Mouse (Mus musculus) thymus, adult 2 months (tissue): ENCODE measurements around the gene Il1r1. TPM values are rescaled to one million over a fixed set of nuclear protein-coding genes. Genes with fewer than 3 reads are reported as not detected.
A peak's percentile ranks its signal among the peaks of the same experiment; 100 is the strongest.

Source experiments
- DNase-seq: peaks from one replicate; pipeline ENCODE4 v3.0.0; 2021
- H3K27ac ChIP-seq: fragments of 200-500 bp; 2 replicates; pipeline ENCODE4 v1.5.1; 2012; ENCODE audit warnings: low read length, control low read depth; ENCODE audit not compliant: control insufficient read depth, insufficient read depth
- H3K27me3 ChIP-seq: fragments of 200-500 bp; 2 replicates; pipeline ENCODE4 v1.6.1; 2012; ENCODE audit warnings: mild to moderate bottlenecking, low read length, moderate library complexity, mixed read lengths; ENCODE audit not compliant: control insufficient read depth, insufficient read depth
- H3K36me3 ChIP-seq: fragments of 200-500 bp; 2 replicates; pipeline ENCODE4 v1.6.1; 2012; ENCODE audit warnings: mild to moderate bottlenecking, low read length, moderate library complexity; ENCODE audit not compliant: control insufficient read depth, insufficient read depth
- H3K4me1 ChIP-seq: fragments of 200-500 bp; replicated peaks from 2 replicates; pipeline ENCODE4 v1.6.1; 2012; ENCODE audit warnings: low read length; ENCODE audit not compliant: control insufficient read depth, insufficient read depth
- H3K4me3 ChIP-seq: fragments of 200-500 bp; 2 replicates; pipeline ENCODE4 v1.5.1; 2012; ENCODE audit warnings: mild to moderate bottlenecking, low read length, control low read depth, moderate library complexity; ENCODE audit not compliant: control insufficient read depth, insufficient read depth
- CTCF ChIP-seq: fragments of 200-500 bp; IDR thresholded peaks from 2 replicates; pipeline ENCODE4 v1.5.1; 2012; ENCODE audit warnings: mild to moderate bottlenecking, control low read depth, low read length, moderate library complexity, borderline replicate concordance; ENCODE audit not compliant: control insufficient read depth, poor library complexity, insufficient read depth; ENCODE audit errors: extremely low read depth
- POLR2A ChIP-seq: fragments of 200-500 bp; IDR thresholded peaks from 2 replicates; pipeline ENCODE4 v1.6.1; 2012; ENCODE audit warnings: mild to moderate bottlenecking, low read length, control low read depth, moderate library complexity; ENCODE audit not compliant: control insufficient read depth, poor library complexity, insufficient read depth; ENCODE audit errors: extremely low read depth
- WGBS: fragments of 180-500 bp; shearing (Covaris S2); methylation state at CpG from one replicate; pipeline ENCODE4 v1.1.7; 2018; 5-methylcytosine and 5-hydroxymethylcytosine counted together
- polyA plus RNA-seq: library from polyadenylated mRNA; depleted of rRNA; stranded (reverse); fragments of >200 nt; gene quantifications from 2 replicates; pipeline ENCODE4 v1.2.3, GENCODE M21; 2012

Gene Il1r1
- polyA plus RNA-seq, 1 experiment: 3.3 TPM

DNA sequence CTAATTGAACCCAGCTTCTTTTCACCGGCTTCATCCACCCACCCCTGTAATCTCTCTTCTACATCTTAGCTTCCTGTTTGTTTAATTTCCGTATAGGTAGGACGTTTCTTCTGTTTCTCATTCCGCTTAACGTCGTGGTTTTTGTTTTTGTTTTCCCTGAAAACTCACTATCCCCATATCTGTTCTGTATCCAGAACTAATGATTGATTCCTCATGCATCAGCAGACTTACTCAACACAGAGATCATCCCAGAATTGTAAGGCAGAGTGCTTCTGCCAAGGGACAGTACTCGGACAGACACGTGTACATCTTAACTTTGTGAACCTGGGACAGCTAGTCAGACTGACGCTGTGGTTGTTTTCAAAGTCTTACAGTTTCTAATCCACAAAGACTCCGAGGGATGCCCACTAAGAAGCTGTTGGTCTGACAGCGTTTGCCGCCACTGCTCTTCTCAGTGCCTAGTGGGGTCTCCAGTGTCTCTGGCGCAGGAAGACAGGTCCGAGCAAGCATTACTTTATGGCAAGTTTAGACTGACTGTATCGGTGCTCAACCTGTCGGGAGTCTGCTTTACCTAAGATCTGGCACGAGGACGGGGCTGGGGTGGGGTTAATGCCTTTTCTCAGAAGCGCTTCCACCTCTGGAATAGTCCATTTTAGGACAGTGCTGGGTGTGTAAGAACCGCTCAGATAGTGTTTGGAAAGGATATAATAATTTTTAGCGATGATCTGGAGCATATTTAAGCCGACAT is 100.2 kb downstream of the Il1r1 start:
- peak overlapping the region; percentile 39 for H3K4me3 ChIP-seq
- DNase-seq: peak; percentile 15
- no peak for TF ChIP-seq CTCF
- no peak for TF ChIP-seq POLR2A
- H3K36me3 ChIP-seq: no peaks in the 10 kb centered on the region
- H3K4me1 ChIP-seq: peaks cover 17% of the 10 kb centered on the region
- WGBS: 24% methylated on average over 22 of the region's 22 CpGs
- H3K27me3 ChIP-seq: no peaks in the 10 kb centered on the region
- H3K27ac ChIP-seq: peak overlapping the region; percentile 4; the same call in 1 of the 2 replicates

DNA sequence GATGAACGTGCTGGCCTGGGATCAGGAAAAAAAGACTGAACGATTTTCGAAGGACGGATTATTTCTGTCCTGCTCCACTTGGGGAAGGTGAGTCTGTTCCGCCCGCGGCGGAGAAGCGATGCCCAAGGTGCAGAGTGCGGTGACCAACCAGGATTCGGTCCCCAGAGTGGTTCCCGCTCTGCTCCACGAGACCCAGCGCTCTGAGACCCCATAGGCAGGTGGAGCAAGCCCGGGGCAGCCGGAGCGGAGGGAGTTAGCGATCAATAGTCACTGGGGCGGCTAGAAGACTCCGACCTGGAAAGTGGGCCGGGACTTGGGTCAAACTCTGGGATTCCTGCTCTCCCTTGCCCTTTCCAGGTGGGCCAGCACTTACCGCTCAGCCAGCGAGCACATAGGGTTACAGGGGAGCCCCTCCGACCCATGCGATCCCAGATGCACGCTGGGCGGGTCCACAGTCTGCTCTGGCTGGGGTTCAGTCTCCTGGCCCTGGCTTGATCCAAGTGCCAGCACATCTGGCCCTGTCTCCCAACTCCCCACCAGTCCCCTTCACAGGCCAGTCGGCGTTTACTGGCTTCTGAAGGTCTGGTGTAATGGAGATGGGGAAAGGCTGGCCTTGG is 100.9 kb downstream of the Il1r1 start:
- TF ChIP-seq CTCF: no peak
- no peak for TF ChIP-seq POLR2A
- whole genome bisulfite sequencing: 85% methylated on average over 29 of the region's 29 CpGs
- Histone ChIP-seq H3K4me1 (peaks cover 19% of the 10 kb centered on the region), H3K27me3 (no peaks in the 10 kb centered on the region), H3K36me3 (no peaks in the 10 kb centered on the region), H3K27ac (no peak overlapping the region), H3K4me3 (peak overlapping the region; percentile 2)
- no peak for DNase-seq

DNA sequence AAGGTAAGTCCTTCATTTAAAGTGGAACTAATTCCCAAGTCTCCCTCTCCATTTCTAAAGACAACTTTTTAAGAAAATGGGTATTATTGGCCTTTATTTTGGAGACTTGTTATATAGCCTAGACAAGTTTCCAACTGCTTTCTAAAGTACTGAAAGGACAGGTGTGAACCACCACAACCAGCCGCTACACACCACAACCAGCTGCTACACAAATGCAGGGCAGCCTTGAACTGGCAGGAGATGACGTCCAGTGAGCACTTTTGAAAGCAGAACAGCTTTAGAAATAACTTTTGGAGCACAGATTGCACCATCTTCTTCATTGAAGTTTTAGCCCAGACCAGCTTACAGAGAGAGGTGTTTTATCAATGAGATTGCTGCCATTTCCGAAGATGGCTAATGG is 102.7 kb downstream of the Il1r1 start:
- Histone ChIP-seq H3K4me3 (no peak overlapping the region), H3K27me3 (no peaks in the 10 kb centered on the region), H3K36me3 (no peaks in the 10 kb centered on the region), H3K27ac (no peak overlapping the region), H3K4me1 (peaks cover 19% of the 10 kb centered on the region)
- TF ChIP-seq POLR2A: no peak
- no peak for TF ChIP-seq CTCF
- DNase-seq: no peak
- 84% methylated on average over 3 of the region's 3 CpGs for WGBS

DNA sequence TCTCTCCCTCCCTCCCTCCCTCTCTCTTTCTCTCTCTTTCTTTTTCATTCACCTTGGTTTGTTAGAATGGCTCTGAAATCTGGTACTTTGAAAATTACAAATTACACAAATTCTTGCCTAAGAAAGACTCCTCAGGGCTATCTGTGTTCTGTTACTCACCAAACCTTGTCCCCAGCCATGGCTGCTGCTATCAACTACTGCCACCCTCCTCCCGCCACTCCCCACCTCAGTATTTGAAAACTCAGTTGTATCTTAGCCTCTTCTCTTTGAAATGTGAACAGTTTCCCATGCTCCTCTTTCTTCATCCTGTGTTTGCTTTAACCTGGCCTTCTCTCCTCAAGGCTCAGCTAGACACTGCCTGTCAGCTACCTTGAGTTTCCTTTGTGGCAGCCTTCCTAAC is 104.6 kb downstream of the Il1r1 start:
- Histone ChIP-seq H3K27ac (no peak overlapping the region), H3K4me3 (no peak overlapping the region), H3K4me1 (peaks cover 12% of the 10 kb centered on the region), H3K27me3 (no peaks in the 10 kb centered on the region), H3K36me3 (no peaks in the 10 kb centered on the region)
- no peak for TF ChIP-seq POLR2A
- TF ChIP-seq CTCF: no peak
- DNase-seq: no peak
- WGBS: 96% methylated on average over 1 of the region's 1 CpGs

DNA sequence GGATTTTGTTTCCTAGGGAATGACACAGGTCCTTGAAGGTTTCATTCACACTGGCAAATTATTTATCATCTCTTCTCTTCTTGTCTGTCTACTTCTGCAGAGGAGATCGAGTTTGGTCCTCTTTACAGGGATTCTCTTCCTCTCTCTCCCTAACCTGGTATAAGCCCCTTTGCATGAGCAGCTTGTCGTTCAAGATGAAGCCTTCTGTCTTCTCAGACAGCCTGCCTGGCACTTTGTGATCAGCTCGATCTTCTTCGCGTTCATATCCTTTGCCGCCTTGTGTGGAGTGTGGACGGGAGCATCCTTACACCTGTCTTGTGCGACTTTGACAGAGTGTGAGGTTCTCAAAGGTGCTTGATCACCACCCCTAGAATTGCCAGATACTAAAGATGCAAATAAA is 105.3 kb downstream of the Il1r1 start:
- H3K27me3 ChIP-seq: no peaks in the 10 kb centered on the region
- H3K4me1 ChIP-seq: peaks cover 10% of the 10 kb centered on the region
- no peak for DNase-seq
- H3K27ac ChIP-seq: no peak overlapping the region
- no peak overlapping the region for H3K4me3 ChIP-seq
- WGBS: 95% methylated on average over 8 of the region's 8 CpGs
- TF ChIP-seq CTCF: no peak
- TF ChIP-seq POLR2A: no peak
- no peaks in the 10 kb centered on the region for H3K36me3 ChIP-seq

DNA sequence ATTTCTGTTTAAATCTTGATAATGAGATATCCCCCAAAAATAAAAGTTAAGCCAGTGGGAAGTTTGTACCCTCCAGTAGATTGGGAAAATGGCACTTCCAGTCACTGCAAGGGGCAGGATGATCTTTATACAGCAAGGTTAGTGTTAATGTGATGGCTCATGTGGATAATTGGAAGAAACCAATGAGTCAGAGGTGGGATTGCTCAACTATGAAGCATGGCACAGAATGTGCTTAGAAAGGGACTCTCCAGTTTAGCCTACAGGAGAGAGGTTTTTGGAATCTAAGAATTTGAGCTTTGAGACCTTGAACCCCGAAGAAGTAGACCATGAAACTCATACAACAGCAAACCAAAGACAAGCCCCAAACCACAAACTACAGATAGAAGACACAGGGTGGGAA is 114.5 kb downstream of the Il1r1 start:
- no peaks in the 10 kb centered on the region for H3K4me1 ChIP-seq
- no peaks in the 10 kb centered on the region for H3K36me3 ChIP-seq
- 27% methylated on average over 1 of the region's 1 CpGs for WGBS
- H3K27ac ChIP-seq: no peak overlapping the region
- no peak for DNase-seq
- no peaks in the 10 kb centered on the region for H3K27me3 ChIP-seq
- no peak overlapping the region for H3K4me3 ChIP-seq
- no peak for TF ChIP-seq CTCF
- no peak for TF ChIP-seq POLR2A
